Mouse (Mus musculus): ENCODE results near the gene Plekhh1. TPM values are rescaled to one million over a fixed set of nuclear protein-coding genes. Genes with fewer than 3 reads are reported as not detected.

Gene Plekhh1
- polyA plus RNA-seq, 1 experiment from 2014 or later: 5.8 TPM

- ATAC-seq (replicated peaks; ENCODE audit: low FRiP score, low read depth): no peak
These were observed 43.6 kb downstream of the Plekhh1 start for GRCm38 (mm10) chr12:79072576-79072975.

GRCm38 (mm10) chr12:79073362-79073761 is 44.4 kb downstream of the Plekhh1 start:
- no peak overlapping the region for H3K9ac ChIP-seq (ENCODE audit: low read depth, low read length)
- H3K4me1 ChIP-seq (replicated peaks; ENCODE audit: insufficient read depth, low read length): no peaks in the 10 kb centered on the region
- no peak for TF ChIP-seq CTCF (IDR thresholded peaks at IDR 0.05; ENCODE audit: low read depth)
- no peak overlapping the region for H3K4me3 ChIP-seq (replicated peaks; ENCODE audit: low read depth, low read length)
- no peak overlapping the region for H3K4me2 ChIP-seq (ENCODE audit: low read length)
- H3K9me3 ChIP-seq (replicated peaks; ENCODE audit: low read length): no peaks in the 10 kb centered on the region
- H3K27ac ChIP-seq: no peak overlapping the region
- WGBS: 74% methylated on average over 6 of the region's 6 CpGs
- peaks cover 33% of the 10 kb centered on the region for H3K36me3 ChIP-seq (ENCODE audit: insufficient read depth, low read length)
- ATAC-seq (replicated peaks; ENCODE audit: low FRiP score, low read depth): no peak
- H3K27me3 ChIP-seq (ENCODE audit: insufficient read depth, low read length): no peaks in the 10 kb centered on the region
- DNase-seq (ENCODE audit: low spot score): no peak

More at GRCm38 (mm10) chr12:79072576-79072975, 43.6 kb downstream of the Plekhh1 start:
- H3K27ac ChIP-seq: no peak overlapping the region
- TF ChIP-seq CTCF (IDR thresholded peaks at IDR 0.05; ENCODE audit: low read depth): no peak
- no peaks in the 10 kb centered on the region for H3K27me3 ChIP-seq (ENCODE audit: insufficient read depth, low read length)
- no peak for DNase-seq (ENCODE audit: low spot score)
- H3K4me1 ChIP-seq (replicated peaks; ENCODE audit: insufficient read depth, low read length): no peaks in the 10 kb centered on the region
- H3K9ac ChIP-seq (ENCODE audit: low read depth, low read length): no peak overlapping the region
- 94% methylated on average over 6 of the region's 6 CpGs for WGBS
- H3K4me3 ChIP-seq (replicated peaks; ENCODE audit: low read depth, low read length): no peak overlapping the region
- no peaks in the 10 kb centered on the region for H3K9me3 ChIP-seq (replicated peaks; ENCODE audit: low read length)
- no peak overlapping the region for H3K4me2 ChIP-seq (ENCODE audit: low read length)
- peaks cover 30% of the 10 kb centered on the region for H3K36me3 ChIP-seq (ENCODE audit: insufficient read depth, low read length)

DNA sequence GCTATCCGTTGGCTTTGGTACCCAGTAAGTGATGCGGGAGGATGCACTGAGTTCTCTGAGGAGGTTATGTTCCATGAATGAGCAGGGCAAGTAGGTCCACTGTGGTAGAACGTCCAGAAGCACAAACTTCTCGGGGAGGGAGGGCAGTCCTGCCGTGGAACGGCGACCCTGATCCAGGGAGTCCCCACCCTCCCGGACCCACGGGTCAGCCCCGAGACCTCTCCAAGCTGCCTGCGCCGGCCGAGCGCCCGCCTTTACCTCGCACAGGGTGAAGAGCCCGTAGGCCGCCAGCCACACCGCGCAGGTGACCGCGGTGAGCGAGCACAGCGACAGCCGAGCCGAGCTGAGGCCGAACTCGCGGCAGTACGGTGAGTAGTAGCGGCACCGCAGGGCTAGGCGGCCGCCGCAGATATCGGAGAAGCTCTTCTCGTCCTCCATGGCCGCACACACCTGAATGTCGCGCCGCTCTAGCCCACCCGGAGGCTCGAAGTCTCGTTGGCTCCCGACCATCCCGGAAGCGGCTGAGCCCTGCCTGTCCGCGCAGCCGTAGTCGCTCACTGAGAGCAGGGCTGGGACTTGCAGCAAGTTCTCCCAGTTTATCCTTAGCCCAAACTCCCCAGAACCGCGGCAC is 60.3 kb downstream of the Plekhh1 start, which contains the start of gene Pigh:
TSS of gene Pigh (minus strand) at position 470 of the 631 bp plus-strand sequence.
- Histone ChIP-seq H3K4me1 (replicated peaks; ENCODE audit: insufficient read depth, low read length) (peaks cover 6% of the 10 kb centered on the region), H3K4me3 (replicated peaks; ENCODE audit: low read depth, low read length) (peak within 1 kb of the TSS; percentile 91), H3K27me3 (ENCODE audit: insufficient read depth, low read length) (no peaks in the 10 kb centered on the region), H3K4me2 (ENCODE audit: low read length) (peak within 1 kb of the TSS; percentile 78), H3K27ac (peak within 1 kb of the TSS; percentile 66), H3K9me3 (replicated peaks; ENCODE audit: low read length) (no peaks in the 10 kb centered on the region), H3K9ac (ENCODE audit: low read depth, low read length) (peak within 1 kb of the TSS; percentile 90), H3K36me3 (ENCODE audit: insufficient read depth, low read length) (0 out of 2 replicates have a peak, but pooled peaks cover 4% of the 10 kb centered on the region)
- WGBS: 1% methylated on average over 52 of the region's 53 CpGs
- TF ChIP-seq CTCF (IDR thresholded peaks at IDR 0.05; ENCODE audit: low read depth): no peak
- ATAC-seq (replicated peaks; ENCODE audit: low FRiP score, low read depth) (peak; percentile 93), DNase-seq (ENCODE audit: low spot score) (peak; percentile 94)

DNA sequence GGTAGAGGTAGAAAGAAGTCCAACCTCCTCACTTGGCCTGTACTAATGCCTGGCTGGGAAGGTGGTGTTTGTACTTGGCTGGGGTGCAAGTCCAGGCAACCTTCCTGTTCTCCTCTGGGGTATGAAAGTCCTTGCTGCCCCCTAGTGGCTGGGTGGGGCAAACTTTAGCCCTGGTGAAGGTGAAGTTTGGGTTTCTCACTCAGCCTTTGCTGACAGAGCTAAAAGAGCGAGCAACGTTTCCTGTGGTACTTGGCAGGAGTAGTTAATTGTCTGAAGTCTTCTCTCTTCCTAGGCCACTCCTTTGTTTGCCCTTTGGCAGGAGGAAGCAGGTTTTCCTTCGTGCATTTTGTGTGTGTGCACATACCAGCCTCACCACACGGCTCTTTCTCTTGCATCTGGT is 63.6 kb downstream of the Plekhh1 start:
- 35% methylated on average over 4 of the region's 4 CpGs for WGBS
- no peak overlapping the region for H3K9ac ChIP-seq (ENCODE audit: low read depth, low read length)

DNA sequence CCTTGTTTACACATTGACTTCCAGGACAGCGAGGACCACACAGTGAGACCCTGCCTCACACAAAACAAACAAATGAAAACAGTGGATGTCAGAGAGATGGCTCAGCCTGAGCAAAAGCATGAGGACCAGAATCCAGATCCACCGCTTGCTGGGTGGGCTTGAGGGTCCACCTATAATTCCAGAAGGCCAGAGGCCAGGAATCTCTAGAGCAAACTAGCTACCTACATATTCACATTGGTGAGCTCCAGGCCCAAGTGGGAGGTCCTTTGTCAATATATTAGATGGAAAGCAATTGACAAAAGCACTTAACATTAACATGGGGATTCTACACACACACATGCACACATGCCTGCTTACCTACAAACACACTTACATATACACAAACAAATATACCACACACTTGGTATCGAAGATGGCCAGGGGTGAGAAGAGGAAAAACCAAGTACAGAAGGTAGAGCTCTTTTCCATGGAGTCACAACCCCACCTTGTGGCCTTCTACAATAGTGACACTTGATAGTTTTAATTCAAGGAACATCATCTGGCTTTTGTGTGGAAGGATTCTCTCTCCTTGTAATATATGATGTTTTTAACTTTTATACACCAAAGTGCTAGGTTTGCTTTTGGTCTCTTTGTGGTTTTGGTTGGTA is 68.3 kb downstream of the Plekhh1 start:
- DNase-seq (ENCODE audit: low spot score): peak; percentile 78
- peak; percentile 93 for TF ChIP-seq CTCF (IDR thresholded peaks at IDR 0.05; ENCODE audit: low read depth)
- ATAC-seq (replicated peaks; ENCODE audit: low FRiP score, low read depth): no peak
- Histone ChIP-seq H3K4me3 (replicated peaks; ENCODE audit: low read depth, low read length) (no peak overlapping the region), H3K9ac (ENCODE audit: low read depth, low read length) (no peak overlapping the region), H3K9me3 (replicated peaks; ENCODE audit: low read length) (no peaks in the 10 kb centered on the region), H3K36me3 (ENCODE audit: insufficient read depth, low read length) (no peaks in the 10 kb centered on the region), H3K27ac (no peak overlapping the region), H3K27me3 (ENCODE audit: insufficient read depth, low read length) (no peaks in the 10 kb centered on the region), H3K4me2 (ENCODE audit: low read length) (no peak overlapping the region), H3K4me1 (replicated peaks; ENCODE audit: insufficient read depth, low read length) (no peaks in the 10 kb centered on the region)
- 67% methylated on average over 3 of the region's 3 CpGs for WGBS

More for the DNA sequence above, 63.6 kb downstream of the Plekhh1 start:
- H3K27ac ChIP-seq: no peak overlapping the region
- H3K27me3 ChIP-seq (ENCODE audit: insufficient read depth, low read length): no peaks in the 10 kb centered on the region
- DNase-seq (ENCODE audit: low spot score): peak; percentile 21
- peak; percentile 69 for TF ChIP-seq CTCF (IDR thresholded peaks at IDR 0.05; ENCODE audit: low read depth)
- H3K4me1 ChIP-seq (replicated peaks; ENCODE audit: insufficient read depth, low read length): peaks cover 6% of the 10 kb centered on the region
- H3K4me2 ChIP-seq (ENCODE audit: low read length): no peak overlapping the region
- no peak overlapping the region for H3K4me3 ChIP-seq (replicated peaks; ENCODE audit: low read depth, low read length)
- ATAC-seq (replicated peaks; ENCODE audit: low FRiP score, low read depth): no peak
- no peaks in the 10 kb centered on the region for H3K36me3 ChIP-seq (ENCODE audit: insufficient read depth, low read length)
- no peaks in the 10 kb centered on the region for H3K9me3 ChIP-seq (replicated peaks; ENCODE audit: low read length)

DNA sequence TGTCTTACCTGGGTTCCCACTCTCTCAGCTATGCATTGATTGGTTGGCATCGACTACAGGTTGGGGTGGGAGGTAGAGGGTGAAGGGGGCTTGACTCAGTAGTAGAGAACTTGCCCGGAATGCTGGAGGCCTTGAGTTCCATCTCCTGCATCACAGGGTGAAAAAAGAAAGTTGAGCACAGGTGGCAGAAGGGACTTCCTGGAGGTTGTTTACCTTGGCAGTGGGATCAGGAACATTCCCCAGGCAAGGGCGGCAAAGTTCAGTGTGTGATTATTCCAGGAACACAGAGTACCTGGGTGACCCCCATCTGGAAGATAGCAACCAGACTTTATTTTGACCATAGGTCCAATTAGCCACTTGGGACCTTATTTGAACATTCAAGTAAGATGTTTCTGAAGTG is 74.8 kb downstream of the Plekhh1 start:
- Histone ChIP-seq H3K27ac (no peak overlapping the region), H3K4me3 (replicated peaks; ENCODE audit: low read depth, low read length) (no peak overlapping the region), H3K9me3 (replicated peaks; ENCODE audit: low read length) (no peaks in the 10 kb centered on the region), H3K4me1 (replicated peaks; ENCODE audit: insufficient read depth, low read length) (no peaks in the 10 kb centered on the region), H3K4me2 (ENCODE audit: low read length) (no peak overlapping the region), H3K9ac (ENCODE audit: low read depth, low read length) (no peak overlapping the region), H3K27me3 (ENCODE audit: insufficient read depth, low read length) (no peaks in the 10 kb centered on the region), H3K36me3 (ENCODE audit: insufficient read depth, low read length) (no peaks in the 10 kb centered on the region)
- ATAC-seq (replicated peaks; ENCODE audit: low FRiP score, low read depth) (no peak), DNase-seq (ENCODE audit: low spot score) (no peak)
- WGBS: 71% methylated on average over 3 of the region's 3 CpGs
- no peak for TF ChIP-seq CTCF (IDR thresholded peaks at IDR 0.05; ENCODE audit: low read depth)
